Mouse (Mus musculus) intestine, postnatal 0 days (tissue): ENCODE results near the gene Lin54. TPM values are rescaled to one million over a fixed set of nuclear protein-coding genes. Genes with fewer than 3 reads are reported as not detected.

ENCODE experiments used
- ATAC-seq: fragments of 200-750 bp; cut with Nextera tagmentation; 2 replicates; pipeline ENCODE4 v1.8.0; 2017; ENCODE audit warnings: mild to moderate bottlenecking, moderate TSS enrichment, moderate library complexity
- H3K27ac ChIP-seq: fragments of 300-500 bp; sonication (generic); 2 replicates; pipeline ENCODE4 v1.5.1; 2014; ENCODE audit warnings: mild to moderate bottlenecking, low read depth, low read length, moderate library complexity
- H3K27me3 ChIP-seq: fragments of 300-500 bp; sonication (generic); replicated peaks from 2 replicates; pipeline ENCODE4 v1.6.1; 2014; ENCODE audit warnings: low read length, mixed read lengths; ENCODE audit not compliant: control insufficient read depth, insufficient read depth
- H3K36me3 ChIP-seq: fragments of 300-500 bp; sonication (generic); 2 replicates; pipeline ENCODE4 v1.6.1; 2014; ENCODE audit warnings: mild to moderate bottlenecking, moderate library complexity; ENCODE audit not compliant: control insufficient read depth, insufficient read depth
- H3K4me1 ChIP-seq: fragments of 300-500 bp; sonication (generic); replicated peaks from 2 replicates; pipeline ENCODE4 v1.6.1; 2014; ENCODE audit warnings: antibody characterized with exemption, low read length, mixed read lengths; ENCODE audit not compliant: control insufficient read depth, insufficient read depth
- H3K4me2 ChIP-seq: fragments of 300-500 bp; sonication (generic); replicated peaks from 2 replicates; pipeline ENCODE4 v1.6.1; 2014; ENCODE audit warnings: low read depth, mild to moderate bottlenecking, moderate library complexity
- H3K4me3 ChIP-seq: fragments of 300-500 bp; sonication (generic); 2 replicates; pipeline ENCODE4 v1.5.1; 2014; ENCODE audit warnings: low read depth, low read length
- H3K9ac ChIP-seq: fragments of 300-500 bp; sonication (generic); 2 replicates; pipeline ENCODE4 v1.6.1; 2014; ENCODE audit warnings: mild to moderate bottlenecking, low read depth, low read length
- H3K9me3 ChIP-seq: fragments of 300-500 bp; sonication (generic); 2 replicates; pipeline ENCODE4 v1.6.1; 2016; ENCODE audit warnings: mixed run types; ENCODE audit not compliant: control insufficient read depth
- CTCF ChIP-seq: sonication (generic); IDR thresholded peaks from 2 replicates; pipeline ENCODE4 v1.5.1; 2016; ENCODE audit warnings: low read depth, mild to moderate bottlenecking, control low read depth, antibody characterized with exemption, moderate library complexity
- WGBS: fragments of 180-500 bp; shearing (Covaris S2); extraction: QIAGEN DNeasy Blood & Tissue Kit; methylation state at CpG from one replicate; pipeline ENCODE4 v1.1.7; 2014; 5-methylcytosine and 5-hydroxymethylcytosine counted together
- polyA plus RNA-seq: library from polyadenylated mRNA; unstranded; fragments of >200 nt; fragmentation: Nextera tagmentation; extraction: Ambion mirVana; gene quantifications from 2 replicates; pipeline ENCODE4 v1.2.1, GENCODE M21; 2015

The Lin54 gene
- polyA plus RNA-seq = 7.0 and 7.9 TPM in 2 replicates

DNA sequence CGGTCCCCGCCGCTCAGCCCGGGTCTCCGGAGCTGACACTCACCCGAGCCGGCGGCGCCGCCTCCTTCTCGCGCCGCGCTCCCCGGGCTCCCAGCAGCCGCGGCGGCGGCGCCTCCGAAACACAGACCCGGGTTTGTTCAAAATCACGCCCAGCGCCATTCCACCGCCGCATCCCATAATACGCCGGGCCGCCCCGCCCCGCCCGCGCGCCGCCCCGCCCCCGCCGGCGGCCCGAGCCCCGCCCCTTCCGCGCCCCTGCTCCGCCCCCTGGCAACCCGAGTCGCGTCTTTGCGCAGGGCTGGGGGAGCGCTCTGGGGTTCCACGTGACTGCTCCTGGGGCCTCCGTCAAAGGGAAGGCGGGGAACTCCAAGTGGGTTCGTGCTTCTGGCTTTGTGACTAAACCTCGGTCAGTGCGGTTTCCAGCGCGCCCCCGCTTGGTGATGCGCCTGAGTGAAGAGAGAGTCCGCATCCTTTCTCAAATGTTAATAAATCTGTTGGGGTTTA, at the start of gene Lin54:
Gene Lin54, minus strand, starts transcription at position 182 of the 504 bp plus-strand sequence.
- peak; percentile 65 for TF ChIP-seq CTCF
- Histone ChIP-seq H3K4me2 (peak within 1 kb of the TSS; percentile 90), H3K27ac (peak within 1 kb of the TSS; percentile 75), H3K9ac (peak within 1 kb of the TSS; percentile 57), H3K4me3 (peak within 1 kb of the TSS; percentile 73), H3K4me1 (peaks cover 8% of the 10 kb centered on the region), H3K36me3 (no peaks in the 10 kb centered on the region), H3K9me3 (no peaks in the 10 kb centered on the region), H3K27me3 (no peaks in the 10 kb centered on the region)
- peak; percentile 84 for ATAC-seq
- under 1% methylated on average over 59 of the region's 60 CpGs for WGBS

DNA sequence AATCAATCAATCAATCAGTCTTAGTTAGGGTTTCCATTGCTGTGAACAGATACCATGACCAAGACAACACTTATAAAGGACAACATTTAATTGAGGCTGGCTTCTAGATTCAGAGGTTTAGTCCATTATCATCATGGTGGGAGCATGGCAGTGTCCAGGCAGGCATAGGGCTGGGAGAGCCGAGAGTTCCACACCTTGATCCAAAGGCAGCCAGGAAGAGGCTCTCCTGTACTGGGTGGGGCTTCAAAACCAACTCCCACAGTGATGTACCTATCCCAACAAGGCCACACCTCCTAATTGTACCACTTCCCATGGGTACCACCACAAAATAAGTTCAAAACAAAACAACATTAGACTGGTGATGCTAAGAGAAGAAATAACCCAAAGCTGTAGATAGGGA, 49.7 kb upstream of the Lin54 start:
- TF ChIP-seq CTCF = no peak
- WGBS = 82% methylated on average over 1 of the region's 1 CpGs
- no peak overlapping the region for H3K9ac ChIP-seq
- H3K9me3 ChIP-seq = no peaks in the 10 kb centered on the region
- no peak overlapping the region for H3K4me3 ChIP-seq
- H3K36me3 ChIP-seq = peaks cover 43% of the 10 kb centered on the region
- no peak overlapping the region for H3K27ac ChIP-seq
- no peaks in the 10 kb centered on the region for H3K27me3 ChIP-seq
- H3K4me2 ChIP-seq = no peak overlapping the region
- ATAC-seq = no peak
- H3K4me1 ChIP-seq = no peaks in the 10 kb centered on the region

DNA sequence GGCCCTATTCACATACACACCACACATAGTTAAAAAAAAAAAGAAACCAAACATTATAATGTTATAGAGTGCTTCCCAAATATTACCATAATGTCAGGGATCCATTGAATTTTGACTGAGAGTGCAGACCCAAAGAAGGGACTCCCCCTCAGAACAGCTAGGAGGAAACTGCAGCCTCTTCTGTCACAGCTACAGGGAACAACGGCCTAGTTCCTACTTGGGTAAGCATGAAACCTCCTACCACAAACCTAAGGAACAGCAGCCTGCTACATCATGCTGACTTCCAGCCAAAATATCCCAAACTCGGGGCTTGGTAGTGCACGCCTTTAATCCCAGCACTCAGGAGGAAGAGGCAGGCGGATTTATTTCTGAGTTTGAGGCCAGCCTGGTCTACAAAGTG, 48.9 kb upstream of the Lin54 start:
- Histone ChIP-seq H3K27me3 (no peaks in the 10 kb centered on the region), H3K4me3 (no peak overlapping the region), H3K27ac (peak overlapping the region; percentile 31), H3K9ac (no peak overlapping the region), H3K4me2 (no peak overlapping the region), H3K9me3 (no peaks in the 10 kb centered on the region), H3K4me1 (no peaks in the 10 kb centered on the region), H3K36me3 (peaks cover 43% of the 10 kb centered on the region)
- 87% methylated on average over 4 of the region's 4 CpGs for WGBS
- ATAC-seq = no peak
- no peak for TF ChIP-seq CTCF

DNA sequence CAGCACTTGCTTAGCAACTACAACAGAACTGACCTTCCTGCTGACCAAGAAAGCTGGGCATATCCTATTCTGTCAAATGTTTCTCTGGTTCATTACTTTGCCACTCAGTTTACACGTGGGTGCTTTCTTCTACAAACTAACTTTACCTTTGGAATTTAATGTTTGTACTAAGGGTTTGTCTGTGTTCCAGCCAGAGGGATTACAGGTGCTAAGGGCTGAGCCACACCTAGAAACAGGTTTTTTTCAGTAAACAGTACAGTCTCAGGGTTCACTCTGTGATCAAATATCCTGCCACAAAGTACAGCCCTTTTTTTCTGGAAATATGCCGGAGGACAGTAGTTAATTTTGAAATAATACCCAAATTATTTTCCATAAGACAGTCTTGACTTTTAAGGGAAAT, 47.8 kb upstream of the Lin54 start:
- Histone ChIP-seq H3K9ac (no peak overlapping the region), H3K36me3 (peaks cover 41% of the 10 kb centered on the region), H3K4me3 (no peak overlapping the region), H3K4me1 (no peaks in the 10 kb centered on the region), H3K4me2 (no peak overlapping the region), H3K9me3 (no peaks in the 10 kb centered on the region), H3K27me3 (no peaks in the 10 kb centered on the region), H3K27ac (peak overlapping the region; percentile 31; the same call in 1 of the 2 replicates)
- no peak for TF ChIP-seq CTCF
- WGBS = 30% methylated on average over 2 of the region's 2 CpGs
- ATAC-seq = peak; percentile 84

DNA sequence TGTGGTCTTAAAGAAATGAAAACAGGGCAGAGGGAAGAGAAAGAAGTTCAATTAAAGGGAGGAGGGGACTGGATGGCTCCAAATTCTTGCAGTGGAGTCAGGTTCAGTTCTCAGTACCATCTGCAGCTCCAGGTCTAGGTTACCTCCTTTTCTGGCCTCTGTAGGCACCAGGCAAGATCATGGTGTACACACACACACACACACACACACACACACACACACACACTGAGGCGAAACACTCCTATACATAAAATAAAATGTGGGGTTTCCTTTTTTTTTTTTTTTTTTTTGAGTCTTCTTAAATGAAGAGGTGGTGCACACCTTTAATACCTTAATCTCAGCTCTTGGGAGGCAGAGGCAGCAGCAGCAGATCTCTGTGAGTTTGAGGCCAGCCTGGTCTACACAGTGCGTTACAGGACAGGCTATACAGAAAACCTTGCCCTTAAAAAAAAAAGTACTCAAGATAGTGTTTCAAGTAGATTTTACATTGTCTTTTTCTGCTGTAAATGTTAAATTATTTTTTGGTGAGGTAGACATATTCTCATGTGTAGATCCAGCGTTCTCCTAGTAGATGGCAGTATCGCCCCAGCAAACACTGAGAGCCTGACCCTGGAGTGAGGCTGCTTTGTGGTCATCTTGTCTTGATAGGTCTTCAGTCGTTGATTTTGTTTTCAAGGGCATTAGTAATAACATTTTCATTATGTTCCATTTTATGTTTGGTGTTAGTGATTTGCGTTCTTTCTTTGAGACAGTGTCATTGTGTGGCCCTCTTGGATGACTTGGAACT, 46.0 kb upstream of the Lin54 start:
- no peaks in the 10 kb centered on the region for H3K27me3 ChIP-seq
- H3K4me3 ChIP-seq = no peak overlapping the region
- peaks cover 55% of the 10 kb centered on the region for H3K36me3 ChIP-seq
- no peaks in the 10 kb centered on the region for H3K9me3 ChIP-seq
- no peak overlapping the region for H3K4me2 ChIP-seq
- H3K27ac ChIP-seq = no peak overlapping the region
- peak; percentile 68 for TF ChIP-seq CTCF
- no peak for ATAC-seq
- H3K4me1 ChIP-seq = no peaks in the 10 kb centered on the region
- no peak overlapping the region for H3K9ac ChIP-seq
- WGBS = 83% methylated on average over 6 of the region's 6 CpGs

DNA sequence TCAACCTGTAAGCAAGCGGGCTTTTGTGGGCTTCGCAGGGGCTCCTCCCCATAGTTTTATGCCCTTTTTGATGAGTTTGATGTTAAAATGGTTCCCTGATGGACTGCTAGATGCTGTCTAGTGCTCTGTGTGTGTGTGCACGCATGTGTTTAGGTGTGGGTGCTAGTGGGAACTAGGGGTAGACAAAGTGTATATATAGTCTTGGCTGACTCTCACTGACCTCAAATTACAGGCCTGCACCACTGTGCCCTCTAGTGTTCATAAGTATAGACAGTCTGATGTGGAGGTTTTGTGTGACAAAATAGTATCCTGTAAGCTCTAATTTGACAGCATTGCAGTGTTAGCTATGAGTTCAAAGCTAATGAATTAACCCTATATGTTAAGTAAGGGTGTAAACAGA, 36.2 kb upstream of the Lin54 start:
- peaks cover 42% of the 10 kb centered on the region for H3K36me3 ChIP-seq
- H3K4me3 ChIP-seq = no peak overlapping the region
- H3K9ac ChIP-seq = no peak overlapping the region
- H3K4me1 ChIP-seq = no peaks in the 10 kb centered on the region
- TF ChIP-seq CTCF = peak; percentile 88
- 85% methylated on average over 3 of the region's 3 CpGs for WGBS
- no peak overlapping the region for H3K4me2 ChIP-seq
- no peaks in the 10 kb centered on the region for H3K27me3 ChIP-seq
- no peak overlapping the region for H3K27ac ChIP-seq
- H3K9me3 ChIP-seq = no peaks in the 10 kb centered on the region
- ATAC-seq = no peak
